Mouse (Mus musculus) spleen, adult 2 months (tissue): Measurements from ENCODE around the gene Angptl2.

Experiments used
- CTCF ChIP-seq: fragments of 200-500 bp; IDR thresholded peaks from 2 replicates; pipeline ENCODE4 v1.5.1; 2011; ENCODE audit warnings: mild to moderate bottlenecking, inconsistent platforms; ENCODE audit not compliant: insufficient read depth, insufficient read length, insufficient replicate concordance; ENCODE audit errors: extremely low read depth
- POLR2A ChIP-seq: fragments of 200-500 bp; IDR thresholded peaks from 2 replicates; pipeline ENCODE4 v1.6.1; 2011; ENCODE audit warnings: low read depth, low read length, inconsistent platforms

- TF ChIP-seq CTCF (no peak), POLR2A (no peak)
Measured at GRCm38 (mm10) chr2:33169445-33169844, 46.4 kb upstream of the Angptl2 start.
